Mouse (Mus musculus) kidney, adult 8-10 months (tissue): ENCODE measurements around the gene Egfr.

Source experiments
- DNase-seq, 2 experiments: peaks; one replicate each; pipeline ENCODE4 v3.0.0; 2022

Gene Egfr

DNA sequence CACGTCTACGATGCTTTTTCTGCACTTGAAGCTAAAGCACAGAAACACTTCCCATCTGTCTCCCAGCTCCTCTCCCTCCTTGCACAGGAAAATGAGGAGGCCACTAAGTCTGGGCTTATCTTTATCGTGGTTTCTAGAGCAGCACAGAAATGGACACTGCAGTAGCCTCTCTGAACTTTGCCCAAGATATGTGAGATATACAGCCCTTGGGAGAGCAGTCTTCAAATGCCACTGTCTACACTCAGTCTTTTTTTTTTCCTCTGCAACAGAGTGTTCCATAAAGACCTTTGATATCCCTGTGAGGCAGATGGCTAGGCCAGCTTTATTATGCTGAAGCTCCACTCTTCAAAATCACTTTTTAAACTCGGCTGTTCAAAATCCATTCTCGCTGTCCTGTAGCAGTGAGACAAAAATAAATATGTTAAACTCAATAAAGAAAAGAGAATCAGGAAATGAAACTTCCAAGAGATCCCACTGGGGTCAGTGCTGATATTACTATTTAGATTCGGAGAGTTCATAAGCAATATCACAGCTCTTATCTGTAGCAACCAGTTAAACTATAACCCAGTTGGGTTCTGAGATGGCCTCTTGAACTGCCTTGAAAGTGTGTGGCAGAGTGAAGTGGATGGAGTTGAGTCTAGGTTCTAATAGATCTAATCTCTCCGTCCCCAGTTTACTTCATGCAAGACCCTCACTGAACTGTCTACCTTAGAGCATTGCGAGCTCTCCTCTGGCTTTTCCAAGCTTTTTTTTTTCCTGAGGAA, 148.8 kb downstream of the Egfr start:
- no peak for DNase-seq

- no peak for DNase-seq
Measured at GRCm38 (mm10) chr11:16904302-16905011, 152.5 kb downstream of the Egfr start.

GRCm38 (mm10) chr11:16905012-16905332, 153.0 kb downstream of the Egfr start:
- no peak for DNase-seq

DNA sequence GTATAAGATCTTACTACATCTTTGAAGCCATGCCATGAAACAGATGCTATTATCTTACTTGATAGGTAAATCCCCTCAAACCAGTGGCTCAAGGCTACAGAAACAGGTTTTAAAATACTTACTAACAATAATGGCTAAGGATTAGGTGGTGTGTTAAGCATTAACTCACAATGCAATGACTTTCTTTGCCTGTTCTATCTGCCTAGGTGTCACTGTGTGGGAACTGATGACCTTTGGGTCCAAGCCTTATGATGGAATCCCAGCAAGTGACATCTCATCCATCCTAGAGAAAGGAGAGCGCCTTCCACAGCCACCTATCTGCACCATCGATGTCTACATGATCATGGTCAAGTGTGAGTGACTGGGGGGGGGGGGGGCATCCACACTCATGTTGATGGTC, 154.5 kb downstream of the Egfr start:
- DNase-seq = no peak

DNA sequence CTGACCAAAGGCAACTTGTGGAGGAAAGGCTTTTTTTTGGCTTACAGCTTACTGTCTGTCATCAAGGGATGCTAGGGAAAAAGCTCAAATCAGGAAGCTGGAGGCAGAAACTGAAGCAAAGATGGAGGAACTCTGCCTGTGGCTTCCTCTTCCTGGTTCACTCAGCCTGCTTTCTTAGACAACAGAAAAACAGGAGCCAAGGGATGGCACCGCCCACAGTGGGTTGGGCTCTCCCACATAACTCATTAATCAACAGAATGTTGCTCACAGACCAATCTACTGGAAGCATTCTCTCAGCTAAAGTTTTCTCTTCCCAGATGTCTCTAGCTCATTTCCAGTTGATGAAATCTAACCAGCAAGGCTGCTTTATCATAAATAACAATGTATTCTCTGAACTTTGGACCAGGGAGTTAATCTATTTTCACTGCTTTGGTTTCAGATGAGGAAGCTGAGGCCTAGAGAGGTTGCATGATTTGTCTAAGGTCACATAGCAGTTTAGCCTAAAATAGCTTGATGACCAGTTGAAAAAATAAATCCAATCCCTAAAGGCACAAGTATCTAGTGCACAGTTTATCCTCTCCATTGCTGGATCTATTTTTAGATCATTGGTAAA, 155.6 kb downstream of the Egfr start:
- DNase-seq = peak in 1 of 2 experiments; percentile 25

DNA sequence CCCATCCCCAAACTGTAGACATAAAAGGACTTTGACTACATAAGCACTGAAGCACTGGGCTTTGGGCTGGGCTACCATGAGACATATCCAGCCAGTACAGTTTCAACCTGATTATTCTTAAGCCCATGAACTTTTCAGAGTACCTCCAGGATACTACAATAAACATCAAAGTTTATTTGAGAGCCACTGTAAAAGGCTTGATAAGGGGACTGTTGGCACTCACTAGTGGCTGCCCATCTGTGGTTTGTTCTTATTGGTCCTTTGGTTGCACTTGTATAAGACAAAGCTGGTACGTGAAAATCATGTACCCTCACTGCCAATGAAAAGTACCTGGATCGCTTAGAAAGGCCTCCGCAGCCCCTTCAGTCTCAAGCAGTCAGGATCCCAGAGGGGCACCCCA, 162.8 kb downstream of the Egfr start:
- no peak for DNase-seq

DNA sequence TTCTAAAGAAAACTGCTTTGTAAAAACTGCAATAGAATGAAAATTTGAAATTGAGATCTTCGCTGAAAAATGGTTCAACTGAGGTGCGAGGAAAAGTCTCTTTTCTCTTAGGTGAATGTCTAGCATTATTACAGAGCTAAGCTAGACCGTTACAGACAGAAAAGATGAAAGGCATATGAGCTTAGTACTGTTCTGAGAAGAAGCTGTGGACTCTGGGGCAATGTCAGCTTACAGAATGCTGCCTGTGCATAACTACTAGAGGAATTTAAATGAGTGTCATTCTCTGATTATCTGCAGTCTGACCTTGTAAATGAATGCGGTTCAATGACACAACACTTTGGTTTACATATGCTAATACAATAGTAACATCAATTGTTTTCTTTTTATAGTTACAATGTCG, 163.8 kb downstream of the Egfr start:
- DNase-seq = no peak

DNA sequence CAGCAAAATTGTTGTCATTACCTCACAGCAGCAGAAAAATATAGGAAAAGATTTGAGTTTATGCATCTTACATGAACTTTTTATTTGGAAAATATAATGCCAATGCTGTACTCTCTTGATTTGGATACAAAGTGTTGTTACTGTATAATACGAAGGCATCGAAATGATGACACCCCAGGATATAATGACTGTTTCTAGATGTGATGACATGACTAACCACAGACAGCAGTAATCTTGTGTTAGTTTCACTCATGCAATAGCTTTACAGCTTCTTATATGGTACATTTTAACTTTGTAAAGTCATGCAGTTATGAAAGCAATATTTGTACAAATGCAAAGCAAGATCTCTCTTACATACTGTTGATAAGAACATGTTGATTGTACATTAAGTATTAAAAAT, 165.5 kb downstream of the Egfr start:
- no peak for DNase-seq

- DNase-seq = no peak
Measured at GRCm38 (mm10) chr11:16932159-16932558, 180.2 kb downstream of the Egfr start.

GRCm38 (mm10) chr11:16935577-16936236, 183.7 kb downstream of the Egfr start:
- peak in 1 of 2 experiments; percentile 46 for DNase-seq

- no peak for DNase-seq
Measured at GRCm38 (mm10) chr11:16941103-16941793, 189.2 kb downstream of the Egfr start.

- no peak for DNase-seq
Measured at GRCm38 (mm10) chr11:16941973-16942452, 190.0 kb downstream of the Egfr start.

DNA sequence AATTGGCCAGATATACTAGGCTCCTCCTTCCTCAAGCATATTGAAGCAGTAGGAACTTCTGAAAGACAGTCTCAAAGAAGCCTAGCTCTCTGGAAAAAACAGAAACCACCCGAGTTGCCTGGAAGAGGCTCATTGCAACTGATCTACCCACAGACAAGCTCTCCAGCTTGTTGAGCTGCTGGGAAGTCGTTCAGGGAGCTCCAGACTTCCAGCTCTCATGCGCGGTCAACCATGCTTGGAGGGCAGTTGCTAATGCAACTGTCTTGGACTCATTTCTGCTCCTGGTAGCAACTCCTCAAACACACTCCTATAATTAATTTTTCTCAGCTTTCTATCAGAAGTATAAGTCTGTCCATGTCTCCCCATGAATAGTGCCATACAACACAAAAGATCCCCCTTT, 191.0 kb downstream of the Egfr start:
- no peak for DNase-seq

GRCm38 (mm10) chr11:16948756-16949155, 196.8 kb downstream of the Egfr start:
- DNase-seq = peak; percentile 23 to 47

DNA sequence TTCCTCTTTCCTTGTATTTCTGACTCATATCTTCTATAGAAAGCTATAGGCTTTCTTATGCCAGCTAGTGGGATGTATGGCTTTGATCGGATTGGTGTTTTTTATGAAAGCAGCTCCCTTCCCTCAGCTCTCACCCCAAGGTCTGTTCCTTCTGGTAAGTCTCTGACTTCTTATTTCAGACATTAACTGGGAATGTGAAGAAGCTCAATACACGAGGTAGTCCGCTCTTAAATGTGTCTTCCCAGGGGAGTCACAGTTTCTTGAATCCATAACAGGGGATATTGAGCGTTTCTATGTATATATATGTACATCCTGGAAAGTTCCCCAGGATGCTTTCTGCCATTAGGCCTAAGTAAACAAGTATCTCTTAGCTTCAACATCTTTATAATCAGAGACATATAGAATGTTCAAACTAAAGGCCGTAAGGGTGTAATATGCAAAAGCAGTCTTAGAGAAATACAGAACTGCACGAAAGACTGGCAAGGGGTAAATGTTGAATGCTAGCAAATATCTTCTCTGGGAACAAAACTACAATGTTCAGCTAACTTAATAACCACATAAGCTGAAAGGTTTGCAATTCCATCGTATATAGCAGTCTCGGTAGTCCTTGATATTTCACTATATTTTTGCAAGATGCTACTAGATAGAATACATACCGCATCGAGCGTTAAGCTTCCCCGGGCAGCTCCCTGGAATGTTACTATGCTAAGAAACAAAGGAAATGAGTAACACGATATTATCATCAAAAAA, 198.4 kb downstream of the Egfr start:
- DNase-seq = no peak

- peak; percentile 98 for DNase-seq
Measured at GRCm38 (mm10) chr11:16950976-16951760, 199.2 kb downstream of the Egfr start, which contains the start of gene Fbxo48. Gene Fbxo48, plus strand, starts transcription at chr11:16951375.

GRCm38 (mm10) chr11:16951761-16952010, 199.7 kb downstream of the Egfr start:
- DNase-seq = no peak

GRCm38 (mm10) chr11:16956115-16956862, 204.3 kb downstream of the Egfr start:
- DNase-seq = no peak

DNA sequence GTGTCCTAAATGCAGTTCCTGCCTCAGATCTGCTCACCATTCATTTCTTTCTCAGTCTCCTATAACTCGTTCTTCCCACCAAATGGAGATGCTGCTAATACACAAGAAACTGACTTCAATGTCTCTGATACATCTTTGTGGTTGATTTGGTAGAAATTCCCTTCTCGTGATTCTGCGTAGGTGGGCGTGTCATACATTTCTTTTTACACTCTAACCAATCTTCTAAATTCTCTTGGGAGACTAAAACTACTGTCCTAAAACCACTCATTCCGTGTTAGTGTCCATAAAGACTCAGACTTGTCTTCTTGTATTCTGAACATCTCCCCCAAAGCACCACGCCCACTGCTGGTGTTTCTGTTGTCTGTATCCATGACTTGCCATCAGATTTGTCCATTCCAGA, 205.0 kb downstream of the Egfr start:
- DNase-seq = no peak

DNA sequence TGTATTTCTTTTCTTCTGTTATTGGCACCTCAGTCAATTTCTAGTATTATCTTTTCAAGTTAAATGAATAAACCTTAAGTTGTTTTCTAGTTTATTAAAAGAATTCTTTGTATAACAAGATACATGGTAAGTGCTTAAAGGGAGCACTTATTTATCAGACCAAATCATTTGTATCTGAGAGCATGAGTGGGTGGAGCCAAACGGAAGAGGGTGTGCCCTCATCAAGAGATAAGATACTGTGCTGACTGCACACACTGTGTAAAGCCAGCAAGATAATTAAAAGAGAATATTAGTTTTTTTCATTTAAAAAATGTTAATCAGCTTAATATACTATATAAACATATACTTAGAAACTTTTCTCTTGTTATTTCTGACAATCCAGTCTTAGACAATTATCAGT, 206.5 kb downstream of the Egfr start:
- no peak for DNase-seq
